Mouse (Mus musculus) MEL (cell line): ENCODE measurements around the gene Ccdc3.

Experiments used
- BHLHE40 ChIP-seq: IDR thresholded peaks from 2 replicates; pipeline ENCODE4 v1.6.1; 2012; ENCODE audit warnings: low read depth, mild to moderate bottlenecking, inconsistent platforms, low read length, improper control_type of control experiment, borderline replicate concordance
- CHD2 ChIP-seq: IDR thresholded peaks from 2 replicates; pipeline ENCODE4 v1.6.1; 2011; ENCODE audit warnings: low read length, improper control_type of control experiment
- CTCF ChIP-seq, 3 experiments: IDR thresholded peaks in 2 of 3; conservative IDR thresholded peaks in 1 of 3; 2 replicates each; pipeline ENCODE4 v1.5.1; 2011 to 2012; ENCODE audit warnings: low read length in 3 of 3, low read depth in 2 of 3, mild to moderate bottlenecking in 2 of 3, improper control_type of control experiment in 1 of 3, inconsistent platforms in 1 of 3, mixed read lengths in 1 of 3, moderate library complexity in 1 of 3; ENCODE audit not compliant: control insufficient read depth in 1 of 3, insufficient read depth in 1 of 3, poor library complexity in 1 of 3, severe bottlenecking in 1 of 3
- ELF1 ChIP-seq: IDR thresholded peaks from 2 replicates; pipeline ENCODE4 v1.6.1; 2014; ENCODE audit warnings: low read depth, mild to moderate bottlenecking, inconsistent platforms, low read length, improper control_type of control experiment, moderate library complexity
- GABPA ChIP-seq: IDR thresholded peaks from 2 replicates; pipeline ENCODE4 v1.6.1; 2012; ENCODE audit warnings: low read depth, mild to moderate bottlenecking, inconsistent platforms, low read length, improper control_type of control experiment, moderate library complexity
- MEF2A ChIP-seq: IDR thresholded peaks from 2 replicates; pipeline ENCODE4 v1.6.1; 2014; ENCODE audit warnings: low read depth, mild to moderate bottlenecking, inconsistent platforms, low read length, improper control_type of control experiment; ENCODE audit not compliant: poor library complexity, insufficient replicate concordance, severe bottlenecking; ENCODE audit errors: extremely low read depth
- MXI1 ChIP-seq: IDR thresholded peaks from 2 replicates; pipeline ENCODE4 v1.6.1; 2011; ENCODE audit warnings: mild to moderate bottlenecking, low read depth, low read length, improper control_type of control experiment
- NRF1 ChIP-seq: IDR thresholded peaks from 2 replicates; pipeline ENCODE4 v1.6.1; 2014; ENCODE audit warnings: low read depth, mild to moderate bottlenecking, inconsistent platforms, low read length, improper control_type of control experiment, moderate library complexity; ENCODE audit not compliant: poor library complexity, insufficient read depth, severe bottlenecking
- POLR2A ChIP-seq, 2 experiments: IDR thresholded peaks; 2 replicates each; pipeline ENCODE4 v1.6.1; 2011 to 2012; ENCODE audit warnings: low read length in 2 of 2, mild to moderate bottlenecking in 2 of 2, control low read depth in 1 of 2, improper control_type of control experiment in 1 of 2, low read depth in 1 of 2, moderate library complexity in 1 of 2; ENCODE audit not compliant: control insufficient read depth in 1 of 2, insufficient read depth in 1 of 2, poor library complexity in 1 of 2
- POLR2AphosphoS2 ChIP-seq: IDR thresholded peaks from 2 replicates; pipeline ENCODE4 v1.6.1; 2011; ENCODE audit warnings: low read length, improper control_type of control experiment
- TAL1 ChIP-seq: IDR thresholded peaks from 2 replicates; pipeline ENCODE4 v1.6.1; 2012; ENCODE audit warnings: mild to moderate bottlenecking, inconsistent platforms, low read length, moderate library complexity, mixed read lengths
- UBTF ChIP-seq: IDR thresholded peaks from 2 replicates; pipeline ENCODE4 v1.6.1; 2012; ENCODE audit warnings: low read depth, mild to moderate bottlenecking, inconsistent platforms, low read length, improper control_type of control experiment, moderate library complexity, borderline replicate concordance; ENCODE audit not compliant: insufficient read depth
- ZKSCAN1 ChIP-seq: IDR thresholded peaks from 2 replicates; pipeline ENCODE4 v1.6.1; 2012; ENCODE audit warnings: low read depth, mild to moderate bottlenecking, inconsistent platforms, low read length, improper control_type of control experiment, moderate library complexity

- TF ChIP-seq CTCF (IDR thresholded peaks at IDR 0.05 in 2 of 3, conservative IDR thresholded peaks at IDR 0.05 in 1 of 3; ENCODE audit: control insufficient read depth in 1 of 3, insufficient read depth in 1 of 3, low read depth in 2 of 3, low read length in 3 of 3, poor library complexity in 1 of 3, severe bottlenecking in 1 of 3) = no peak
- TF ChIP-seq ZKSCAN1 = no peak
- no peak for TF ChIP-seq UBTF
- no peak for TF ChIP-seq MEF2A
- TF ChIP-seq GABPA = no peak
- no peak for TF ChIP-seq ELF1
- TF ChIP-seq MXI1 = no peak
- TF ChIP-seq POLR2A (IDR thresholded peaks at IDR 0.05; ENCODE audit: control insufficient read depth in 1 of 2, insufficient read depth in 1 of 2, low read depth in 1 of 2, low read length in 2 of 2, poor library complexity in 1 of 2) = no peak
- no peak for TF ChIP-seq TAL1
- no peak for TF ChIP-seq NRF1
- no peak for TF ChIP-seq POLR2AphosphoS2
- no peak for TF ChIP-seq BHLHE40
- no peak for TF ChIP-seq CHD2
Measured at GRCm38 (mm10) chr2:5127369-5127768, 10.2 kb upstream of the Ccdc3 start.
